Mouse (Mus musculus): ENCODE results near the gene Gstm2.

Gene Gstm2

DNA sequence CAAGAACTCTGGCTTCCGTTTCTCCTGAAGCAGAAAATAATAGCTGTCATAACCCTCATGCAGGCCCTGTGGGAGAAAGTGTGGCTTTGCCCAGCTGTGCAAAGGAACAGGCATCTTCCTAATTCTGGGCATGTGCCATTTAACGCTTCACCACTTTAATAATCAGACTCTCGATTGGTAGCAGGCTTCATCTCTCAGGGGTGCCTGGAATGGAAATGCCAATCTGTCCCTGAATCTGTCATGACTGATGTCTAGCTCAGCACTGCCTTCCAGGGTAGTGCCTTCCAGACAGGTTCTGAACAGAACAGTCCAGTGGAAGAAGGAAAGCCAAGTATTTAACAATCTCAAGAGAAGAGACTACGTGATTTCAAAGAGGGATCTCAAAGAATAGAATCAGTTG lies 45.0 kb downstream of the Gstm2 start:
- no peak for DNase-seq (ENCODE audit: low spot score)

DNA sequence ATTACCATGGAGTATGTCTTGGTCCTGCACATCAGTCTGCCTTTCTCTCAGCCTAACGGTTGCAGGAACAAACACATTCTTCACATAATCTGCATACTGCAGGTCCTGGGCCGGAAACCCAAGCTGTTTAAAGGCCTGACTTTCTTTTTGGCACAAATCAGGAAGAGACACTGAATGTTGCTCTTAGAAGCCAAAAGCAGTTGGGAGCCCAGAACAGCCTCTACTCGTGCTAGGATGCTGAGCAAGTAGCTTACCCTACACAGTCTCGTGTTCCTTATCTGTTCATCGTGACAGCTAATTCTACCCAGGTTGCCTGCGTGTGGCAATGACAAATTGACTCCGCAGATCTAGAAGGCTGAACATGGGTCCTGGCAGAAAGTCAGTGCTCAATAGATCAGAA lies 45.7 kb downstream of the Gstm2 start:
- no peak for DNase-seq (ENCODE audit: low spot score)

DNA sequence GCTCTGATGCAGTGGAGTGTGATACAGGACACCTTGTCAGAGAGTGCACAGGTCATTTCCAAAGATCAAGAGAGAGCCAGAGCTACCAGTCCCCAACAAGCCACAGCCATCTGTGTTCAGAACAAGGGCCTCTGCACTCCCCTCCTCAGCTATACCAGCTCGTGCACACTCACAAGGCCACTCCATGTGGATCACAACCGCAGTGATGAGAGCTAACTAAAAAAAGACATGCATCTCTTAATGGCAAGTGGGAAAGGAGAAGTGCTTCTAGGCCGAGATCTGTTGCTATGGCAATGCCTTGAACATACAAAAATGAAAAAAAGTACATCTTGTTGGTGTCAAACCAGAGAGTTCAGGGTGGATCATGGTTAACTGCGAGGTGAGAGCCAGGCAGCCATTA lies 46.4 kb downstream of the Gstm2 start:
- DNase-seq (ENCODE audit: low spot score): no peak

DNA sequence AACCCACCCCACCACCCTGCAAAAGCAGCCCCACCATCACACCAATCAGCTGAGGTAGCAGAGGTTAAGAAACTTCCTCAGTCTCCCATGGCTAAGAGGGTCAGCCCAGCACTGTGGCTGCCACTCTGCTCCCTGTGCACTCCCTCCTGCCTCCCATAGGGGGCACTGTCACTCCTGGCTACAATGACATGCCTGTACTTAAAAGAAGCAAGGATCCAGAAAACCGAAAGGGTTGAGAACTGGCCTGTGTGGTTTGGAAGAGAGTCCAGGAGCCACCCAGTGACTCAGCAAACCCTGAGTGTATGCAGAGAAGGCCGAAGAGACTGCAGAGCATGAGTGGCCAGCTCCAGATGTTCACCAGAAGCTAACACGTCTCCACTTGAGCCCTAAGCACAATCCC lies 46.9 kb downstream of the Gstm2 start:
- peak; percentile 16 for DNase-seq (ENCODE audit: low spot score)

DNA sequence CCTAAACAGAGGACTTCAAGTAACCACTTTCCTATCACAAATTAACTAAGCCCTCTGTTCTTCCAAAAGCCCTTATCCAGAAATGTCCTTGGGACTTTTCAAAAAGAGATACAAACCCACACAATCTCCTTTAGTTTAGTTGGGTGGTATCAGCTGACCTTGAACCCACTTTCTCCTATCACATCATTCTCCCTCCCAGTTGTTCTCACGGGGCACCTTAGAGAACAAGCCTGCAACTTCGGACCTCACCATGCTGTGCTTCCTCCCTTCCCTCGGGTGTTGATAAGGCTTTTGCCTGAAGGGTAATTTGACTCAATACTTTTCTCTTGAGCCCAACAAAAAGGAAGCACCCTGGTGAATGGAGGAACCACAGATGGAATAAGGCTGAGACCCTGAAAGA lies 50.4 kb downstream of the Gstm2 start:
- DNase-seq (ENCODE audit: low spot score): no peak

DNA sequence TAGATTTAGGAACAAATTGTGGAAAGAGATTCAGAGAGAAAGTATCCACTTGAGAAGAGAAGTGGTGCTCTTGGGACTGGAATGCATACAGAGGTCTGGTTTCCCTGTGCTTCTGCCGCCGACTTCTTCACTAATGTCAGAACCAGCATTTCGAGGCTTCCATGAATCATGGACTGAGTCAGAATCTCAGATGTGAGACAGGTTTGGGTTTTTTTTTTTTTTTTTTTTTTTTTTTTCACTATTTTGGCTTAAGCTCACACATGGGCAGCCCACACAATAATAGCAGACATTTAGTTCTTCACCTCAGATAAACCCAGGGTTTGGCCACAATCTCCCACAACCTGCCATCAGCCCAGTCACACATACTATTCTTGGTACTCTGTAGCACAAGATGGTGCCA lies 51.0 kb downstream of the Gstm2 start:
- DNase-seq (ENCODE audit: low spot score): no peak

DNA sequence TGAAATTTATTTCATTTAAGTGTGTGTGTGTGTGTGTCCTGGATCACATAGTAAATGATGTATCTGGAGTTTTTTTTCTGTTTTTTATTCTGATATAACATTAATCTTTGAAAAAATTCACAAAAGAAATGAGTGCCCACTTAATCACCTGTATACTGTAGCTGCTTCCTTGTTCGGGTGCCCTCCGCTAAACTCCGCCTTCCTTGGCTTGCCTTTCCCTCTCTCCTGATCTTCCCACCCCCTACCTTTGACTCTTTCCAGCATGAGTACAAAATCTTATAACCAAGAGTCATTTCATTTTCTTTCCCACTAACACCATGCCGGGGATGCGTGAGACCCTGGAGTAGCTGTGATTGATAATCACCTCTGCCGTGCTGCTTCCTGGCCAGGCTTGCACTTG lies 54.1 kb downstream of the Gstm2 start:
- DNase-seq (ENCODE audit: low spot score): no peak

Data from spleen, adult 12 weeks (tissue).